Mouse (Mus musculus) embryonic facial prominence, embryonic 12.5 days (tissue): ENCODE data around the gene Gm4981. TPM values are rescaled to one million over a fixed set of nuclear protein-coding genes. Genes with fewer than 3 reads are reported as not detected.
"Not testable (repeated sequence)": the region's sequence is repeated elsewhere in the genome, so short reads cannot be mapped to it uniquely, and the experiment has no call there.

Experiments
- ATAC-seq: fragments of 200-750 bp; cut with Nextera tagmentation; 2 replicates; pipeline ENCODE4 v1.8.0; 2017; ENCODE audit not compliant: insufficient number of reproducible peaks, insufficient read depth, low FRiP score, low TSS enrichment
- H3K27ac ChIP-seq: fragments of 300-500 bp; sonication (generic); 2 replicates; pipeline ENCODE4 v1.5.1; 2016; ENCODE audit warnings: mild to moderate bottlenecking
- H3K27me3 ChIP-seq: fragments of 300-500 bp; sonication (generic); 2 replicates; pipeline ENCODE4 v1.6.1; 2016; ENCODE audit warnings: mild to moderate bottlenecking, moderate library complexity
- H3K36me3 ChIP-seq: fragments of 300-500 bp; sonication (generic); 2 replicates; pipeline ENCODE4 v1.6.1; 2016; ENCODE audit warnings: mild to moderate bottlenecking
- H3K4me1 ChIP-seq: fragments of 300-500 bp; sonication (generic); 2 replicates; pipeline ENCODE4 v1.6.1; 2016
- H3K4me2 ChIP-seq: fragments of 300-500 bp; sonication (generic); replicated peaks from 2 replicates; pipeline ENCODE4 v1.6.1; 2016; ENCODE audit warnings: mild to moderate bottlenecking, moderate library complexity
- H3K4me3 ChIP-seq: fragments of 300-500 bp; sonication (generic); 2 replicates; pipeline ENCODE4 v1.5.1; 2016; ENCODE audit warnings: mild to moderate bottlenecking
- H3K9ac ChIP-seq: fragments of 300-500 bp; sonication (generic); 2 replicates; pipeline ENCODE4 v1.6.1; 2016; ENCODE audit warnings: mild to moderate bottlenecking, moderate library complexity
- H3K9me3 ChIP-seq: fragments of 300-500 bp; sonication (generic); 2 replicates; pipeline ENCODE4 v1.6.1; 2016; ENCODE audit warnings: mild to moderate bottlenecking, moderate library complexity
- WGBS: fragments of 180-500 bp; shearing (Covaris S2); methylation state at CpG from one replicate; pipeline ENCODE4 v1.1.7; 2016; 5-methylcytosine and 5-hydroxymethylcytosine counted together
- polyA plus RNA-seq: library from polyadenylated mRNA; unstranded; fragments of >200 nt; fragmentation: Nextera tagmentation; extraction: Ambion mirVana; gene quantifications from 2 replicates; pipeline ENCODE4 v1.2.1, GENCODE M21; 2016

Gm4981 gene
- polyA plus RNA-seq, 1 experiment from 2014 or later, result not detected

- not testable (repeated sequence) for H3K4me3 ChIP-seq, H3K4me2 ChIP-seq, H3K36me3 ChIP-seq, H3K4me1 ChIP-seq, H3K27me3 ChIP-seq, H3K9ac ChIP-seq, H3K27ac ChIP-seq
- ATAC-seq, result peak; percentile 59
- WGBS, result 84% methylated on average over 6 of the region's 8 CpGs
- peaks cover 17% of the 10 kb centered on the region for H3K9me3 ChIP-seq
These were observed 3.9 kb downstream of the Gm4981 start, which contains the start of gene Duxf3 for GRCm38 (mm10) chr10:58232641-58232969. Gene Duxf3 (minus strand): TSS chr10:58232675.

GRCm38 (mm10) chr10:58231779-58232640 is 4.5 kb downstream of the Gm4981 start:
- H3K4me3 ChIP-seq, result not testable (repeated sequence)
- WGBS, result 87% methylated on average over 35 of the region's 35 CpGs

DNA sequence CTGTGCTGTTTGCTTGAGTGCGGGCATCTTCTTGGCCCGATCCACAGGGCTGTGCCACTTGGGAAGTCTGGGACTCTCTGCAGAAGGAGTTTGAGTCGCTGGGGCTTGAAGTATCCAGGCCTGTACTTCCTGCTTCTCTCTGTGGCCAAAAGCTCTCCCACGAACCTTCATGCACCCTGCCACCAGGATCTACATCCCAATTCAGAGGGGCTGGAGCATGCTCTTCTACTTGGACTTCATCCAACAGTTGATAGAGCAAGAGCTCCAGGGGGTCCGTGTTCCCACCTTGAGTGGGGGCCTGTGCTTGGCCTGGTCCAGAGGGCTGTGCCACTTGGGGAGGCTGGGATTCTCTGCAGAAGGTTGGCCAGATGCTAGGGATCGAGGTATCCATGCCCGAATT is 5.4 kb downstream of the Gm4981 start:
- H3K27me3 ChIP-seq, H3K36me3 ChIP-seq, H3K4me3 ChIP-seq, H3K9ac ChIP-seq, H3K4me2 ChIP-seq, H3K4me1 ChIP-seq, H3K27ac ChIP-seq: not testable (repeated sequence)
- H3K9me3 ChIP-seq, result peaks cover 19% of the 10 kb centered on the region
- ATAC-seq, result peak; percentile 42; the same call in 1 of the 2 replicates
- 84% methylated on average over 5 of the region's 7 CpGs for WGBS

More at GRCm38 (mm10) chr10:58231779-58232640, 4.5 kb downstream of the Gm4981 start:
- not testable (repeated sequence) for H3K9ac ChIP-seq, H3K4me2 ChIP-seq, H3K4me1 ChIP-seq, H3K27ac ChIP-seq, H3K27me3 ChIP-seq, H3K36me3 ChIP-seq
- ATAC-seq, result peak; percentile 90
- H3K9me3 ChIP-seq, result peaks cover 16% of the 10 kb centered on the region

DNA sequence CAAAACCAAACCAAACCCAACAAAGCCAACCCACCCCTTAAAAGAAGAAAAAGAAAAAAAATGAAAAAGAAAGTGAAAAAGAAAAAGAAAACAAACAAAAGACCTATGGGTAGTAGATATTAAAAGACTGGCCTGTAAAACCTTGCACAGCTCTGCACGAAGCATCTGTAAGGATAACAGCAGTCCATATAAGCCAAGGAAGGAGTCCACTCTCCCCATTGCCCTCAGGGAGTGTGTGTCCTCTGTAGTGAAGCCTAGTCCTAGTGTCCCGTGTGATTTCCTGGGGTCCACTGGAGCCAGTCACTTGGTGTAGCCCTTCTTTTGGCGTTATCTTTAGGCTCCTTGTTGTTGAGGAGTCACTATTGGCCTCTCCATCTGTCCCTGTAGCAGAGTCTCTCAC is 6.5 kb downstream of the Gm4981 start:
- H3K9me3 ChIP-seq, result peaks cover 19% of the 10 kb centered on the region
- not testable (repeated sequence) for H3K4me3 ChIP-seq, H3K36me3 ChIP-seq, H3K4me2 ChIP-seq, H3K27me3 ChIP-seq, H3K27ac ChIP-seq, ATAC-seq, H3K9ac ChIP-seq, H3K4me1 ChIP-seq
- 57% methylated on average over 3 of the region's 3 CpGs for WGBS

DNA sequence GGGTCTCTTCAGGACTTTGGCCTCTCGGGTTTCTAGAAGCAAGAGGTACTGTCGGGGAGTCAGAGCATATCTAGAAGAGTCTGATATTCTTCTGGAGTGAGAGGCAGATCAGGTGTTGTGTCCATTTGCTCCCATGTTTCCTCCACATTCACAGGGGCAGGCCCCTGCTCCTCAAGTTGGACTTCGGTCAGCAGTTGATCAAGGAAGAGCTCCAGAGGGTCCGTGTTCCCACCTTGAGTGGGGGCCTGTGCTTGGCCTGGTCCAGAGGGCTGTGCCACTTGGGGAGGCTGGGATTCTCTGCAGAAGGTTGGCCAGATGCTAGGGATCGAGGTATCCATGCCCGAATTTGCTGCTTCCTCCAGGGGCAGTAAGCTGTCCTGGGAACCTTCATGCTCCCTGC is 8.7 kb downstream of the Gm4981 start:
- not testable (repeated sequence) for H3K4me1 ChIP-seq, H3K27ac ChIP-seq, H3K4me3 ChIP-seq, H3K27me3 ChIP-seq, ATAC-seq, H3K4me2 ChIP-seq, H3K9ac ChIP-seq, H3K36me3 ChIP-seq
- WGBS, result 80% methylated on average over 3 of the region's 6 CpGs
- peaks cover 19% of the 10 kb centered on the region for H3K9me3 ChIP-seq

DNA sequence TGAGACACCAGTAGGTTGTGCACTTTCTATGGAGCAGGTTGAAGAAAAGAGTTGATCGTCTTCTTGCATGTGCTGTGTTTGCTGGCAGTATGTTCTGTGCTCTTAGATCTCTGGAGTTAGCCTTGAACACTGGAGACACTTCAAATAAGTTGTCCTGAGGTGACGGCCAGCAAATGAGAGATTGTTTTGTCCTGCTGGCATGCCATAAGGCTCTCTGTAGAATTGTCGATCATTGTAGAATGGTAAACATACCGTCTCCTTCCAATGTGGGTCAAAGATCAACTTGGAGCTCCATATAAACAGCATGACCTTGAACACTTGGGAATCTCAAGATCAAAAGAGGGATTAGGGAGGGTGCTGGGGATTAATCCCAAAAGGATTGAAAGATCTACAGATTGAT is 10.1 kb downstream of the Gm4981 start:
- H3K9me3 ChIP-seq, H3K27ac ChIP-seq, H3K4me3 ChIP-seq, H3K9ac ChIP-seq, H3K27me3 ChIP-seq, H3K4me1 ChIP-seq, ATAC-seq, H3K36me3 ChIP-seq, H3K4me2 ChIP-seq: not testable (repeated sequence)
- WGBS, result 74% methylated on average over 4 of the region's 4 CpGs

DNA sequence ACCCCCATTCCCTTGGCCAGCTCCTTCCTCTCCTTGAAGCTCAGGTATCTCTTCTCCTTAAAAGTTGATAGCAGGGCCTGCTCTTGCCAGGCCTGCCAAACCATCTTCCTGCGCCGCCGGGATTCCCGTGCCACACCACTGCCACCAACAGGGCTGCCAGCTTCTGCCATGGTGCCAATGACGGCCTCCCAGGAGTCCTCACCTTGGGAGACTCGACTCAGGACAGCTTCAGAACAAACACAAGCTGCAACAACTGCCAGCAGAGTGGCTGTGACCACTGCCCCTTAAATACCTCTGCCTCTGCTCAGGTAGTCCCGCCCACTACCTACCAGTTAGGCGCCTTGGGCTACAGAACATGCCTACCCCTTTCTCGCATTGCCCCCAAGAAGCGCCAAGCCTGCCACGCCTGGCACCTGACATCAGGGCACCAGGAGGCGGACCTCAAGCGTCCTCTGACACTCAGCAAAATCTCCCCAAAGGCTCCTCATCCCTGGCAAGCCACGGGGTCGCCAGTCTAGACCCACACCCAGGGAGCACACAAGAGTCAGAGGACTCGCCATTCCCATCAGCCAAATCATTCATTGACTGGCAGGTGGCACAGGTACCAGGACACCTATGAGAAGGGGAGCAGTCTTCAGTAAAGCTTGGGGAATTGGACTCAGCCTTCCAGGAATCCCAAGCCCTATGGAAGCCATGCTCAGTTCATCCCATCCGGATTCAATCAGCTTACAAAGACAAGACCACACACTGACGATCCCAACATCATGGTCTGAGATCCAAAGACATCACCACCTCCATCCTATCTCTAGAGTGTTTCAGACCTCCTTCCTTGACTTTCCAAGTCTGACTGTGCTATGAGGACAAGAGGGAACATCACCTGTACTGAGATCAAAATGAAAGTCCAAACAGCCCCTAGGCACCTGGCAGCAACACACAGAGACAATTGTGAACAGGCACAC is 11.4 kb downstream of the Gm4981 start, which contains the start of gene AW822073:
Gene AW822073, minus strand, starts transcription at position 104 of the 959 bp plus-strand sequence.
- H3K4me2 ChIP-seq, H3K36me3 ChIP-seq, H3K27ac ChIP-seq, H3K4me3 ChIP-seq, H3K4me1 ChIP-seq, H3K27me3 ChIP-seq, ATAC-seq, H3K9ac ChIP-seq, H3K9me3 ChIP-seq: not testable (repeated sequence)
- 82% methylated on average over 18 of the region's 18 CpGs for WGBS

GRCm38 (mm10) chr10:58223972-58224805 is 12.3 kb downstream of the Gm4981 start:
- ATAC-seq, H3K4me3 ChIP-seq, H3K27me3 ChIP-seq, H3K9me3 ChIP-seq, H3K4me2 ChIP-seq, H3K9ac ChIP-seq, H3K36me3 ChIP-seq, H3K27ac ChIP-seq, H3K4me1 ChIP-seq: not testable (repeated sequence)
- WGBS, result 85% methylated on average over 31 of the region's 31 CpGs

- not testable (repeated sequence) for H3K27me3 ChIP-seq, ATAC-seq, H3K9me3 ChIP-seq, H3K36me3 ChIP-seq, H3K4me1 ChIP-seq, H3K9ac ChIP-seq, H3K27ac ChIP-seq, H3K4me2 ChIP-seq, H3K4me3 ChIP-seq
- WGBS, result 88% methylated on average over 4 of the region's 6 CpGs
These were observed 13.3 kb downstream of the Gm4981 start for GRCm38 (mm10) chr10:58223161-58223560.

GRCm38 (mm10) chr10:58221571-58221970 is 14.9 kb downstream of the Gm4981 start:
- H3K4me1 ChIP-seq, H3K4me2 ChIP-seq, H3K9ac ChIP-seq, H3K4me3 ChIP-seq, H3K27me3 ChIP-seq, H3K36me3 ChIP-seq, ATAC-seq, H3K27ac ChIP-seq: not testable (repeated sequence)
- WGBS, result 88% methylated on average over 2 of the region's 2 CpGs
- H3K9me3 ChIP-seq, result peaks cover 12% of the 10 kb centered on the region

GRCm38 (mm10) chr10:58220726-58221125 is 15.8 kb downstream of the Gm4981 start:
- 86% methylated on average over 6 of the region's 6 CpGs for WGBS
- no peak overlapping the region for H3K4me3 ChIP-seq
- no peaks in the 10 kb centered on the region for H3K27me3 ChIP-seq
- ATAC-seq, result no peak
- H3K9ac ChIP-seq, result no peak overlapping the region
- H3K9me3 ChIP-seq, result peaks cover 8% of the 10 kb centered on the region
- no peaks in the 10 kb centered on the region for H3K4me1 ChIP-seq
- no peaks in the 10 kb centered on the region for H3K36me3 ChIP-seq
- H3K4me2 ChIP-seq, result no peak overlapping the region
- no peak overlapping the region for H3K27ac ChIP-seq
